Mouse (Mus musculus): ENCODE data around the gene Grap2. TPM values are rescaled to one million over a fixed set of nuclear protein-coding genes. Genes with fewer than 3 reads are reported as not detected.
"Not testable (repeated sequence)": the region's sequence is repeated elsewhere in the genome, so short reads cannot be mapped to it uniquely, and the experiment has no call there.

Gene Grap2
- polyA plus RNA-seq, 1 experiment: 16.9 TPM

DNA sequence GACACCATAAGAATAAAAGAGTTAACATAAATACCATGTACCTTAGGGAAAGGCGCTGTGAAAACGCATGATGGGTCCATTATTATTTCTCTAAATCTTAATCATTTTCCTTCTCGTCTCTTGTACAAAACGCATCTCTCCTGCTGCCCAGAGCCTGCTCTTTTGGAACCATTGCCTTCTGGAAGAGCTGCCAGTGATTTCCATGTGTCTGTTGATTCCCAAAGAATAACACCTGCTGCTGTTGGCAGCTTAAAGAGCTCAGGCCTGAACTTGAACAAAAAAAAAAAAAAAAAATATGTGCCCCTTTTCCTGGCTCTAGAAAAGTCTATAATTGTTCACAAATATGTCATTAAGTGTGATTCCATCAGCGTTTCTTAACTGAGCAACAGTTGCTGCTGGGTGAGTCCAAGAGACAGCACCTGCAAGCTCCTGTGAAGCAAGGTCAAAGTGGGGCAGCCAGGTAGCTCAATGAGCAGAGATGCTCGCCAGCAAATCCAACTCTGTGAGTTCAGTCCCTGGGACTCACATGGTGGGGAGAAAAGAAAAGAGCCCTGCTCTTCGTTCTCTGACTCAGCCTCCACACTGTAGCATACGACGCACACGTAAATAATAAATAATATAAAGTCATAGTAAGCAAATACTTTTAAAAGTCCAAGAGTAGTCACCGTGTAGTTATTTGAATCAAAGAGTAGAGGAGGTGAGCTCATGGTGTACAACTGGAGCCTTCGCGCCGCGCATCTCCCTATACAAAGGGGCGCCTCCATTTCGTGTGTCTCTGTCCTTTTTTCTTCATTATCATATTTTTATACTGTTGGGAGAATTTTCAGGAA is 2.0 kb downstream of the Grap2 start:
- TF ChIP-seq TAL1 (IDR thresholded peaks at IDR 0.05; ENCODE audit: low read length) (no peak), GATA1 (IDR thresholded peaks at IDR 0.05; ENCODE audit: low read length) (no peak)
- H3K27me3 ChIP-seq (ENCODE audit: control insufficient read depth): peaks cover 78% of the 10 kb centered on the region
- H3K4me3 ChIP-seq (replicated peaks): no peak overlapping the region
- no peaks in the 10 kb centered on the region for H3K36me3 ChIP-seq (ENCODE audit: control insufficient read depth)
- no peaks in the 10 kb centered on the region for H3K9me3 ChIP-seq (ENCODE audit: control insufficient read depth, low read length)
- H3K4me1 ChIP-seq (ENCODE audit: control insufficient read depth): peaks cover 2% of the 10 kb centered on the region; the same call in 1 of the 2 replicates

DNA sequence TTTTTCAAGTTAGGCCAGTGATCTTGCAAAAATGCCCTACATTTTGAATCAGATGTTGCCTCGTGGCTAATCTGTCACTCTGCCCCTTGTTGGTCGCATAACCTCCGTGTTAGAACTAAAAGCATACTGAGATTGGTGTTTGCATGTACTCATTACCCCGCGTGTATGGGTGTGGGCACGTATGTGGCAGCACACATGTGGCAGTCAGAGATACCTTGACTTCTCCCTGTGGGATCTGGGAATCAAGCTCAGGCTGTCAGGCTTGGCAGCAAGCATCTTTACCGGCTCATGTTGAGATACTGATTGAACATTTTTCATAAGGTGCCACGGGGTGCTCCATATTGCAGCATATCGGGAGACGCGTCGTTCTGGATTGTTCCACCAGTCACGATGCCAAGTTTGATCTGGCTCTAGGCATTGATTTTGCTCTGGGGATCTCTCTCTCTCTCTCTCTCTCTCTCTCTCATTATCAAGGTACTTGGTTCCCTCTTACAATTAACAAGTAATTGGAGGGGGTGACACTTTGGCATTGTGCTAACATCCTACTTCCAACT is 3.5 kb downstream of the Grap2 start:
- no peaks in the 10 kb centered on the region for H3K36me3 ChIP-seq (ENCODE audit: control insufficient read depth)
- H3K4me3 ChIP-seq (replicated peaks): no peak overlapping the region
- H3K9me3 ChIP-seq (ENCODE audit: control insufficient read depth, low read length): no peaks in the 10 kb centered on the region
- H3K27me3 ChIP-seq (ENCODE audit: control insufficient read depth): peaks cover 68% of the 10 kb centered on the region
- TF ChIP-seq TAL1 (IDR thresholded peaks at IDR 0.05; ENCODE audit: low read length) (no peak), GATA1 (IDR thresholded peaks at IDR 0.05; ENCODE audit: low read length) (no peak)
- H3K4me1 ChIP-seq (ENCODE audit: control insufficient read depth): peaks cover 2% of the 10 kb centered on the region; the same call in 1 of the 2 replicates

GRCm38 (mm10) chr15:80576415-80576994 is 4.1 kb downstream of the Grap2 start:
- no peaks in the 10 kb centered on the region for H3K36me3 ChIP-seq (ENCODE audit: control insufficient read depth)
- H3K4me3 ChIP-seq (replicated peaks): no peak overlapping the region
- H3K4me1 ChIP-seq (ENCODE audit: control insufficient read depth): peaks cover 2% of the 10 kb centered on the region; the same call in 1 of the 2 replicates
- H3K27me3 ChIP-seq (ENCODE audit: control insufficient read depth): peaks cover 66% of the 10 kb centered on the region
- H3K9me3 ChIP-seq (ENCODE audit: control insufficient read depth, low read length): no peaks in the 10 kb centered on the region
- no peak for TF ChIP-seq GATA1 (IDR thresholded peaks at IDR 0.05; ENCODE audit: low read length)
- TF ChIP-seq TAL1 (IDR thresholded peaks at IDR 0.05; ENCODE audit: low read length): no peak

DNA sequence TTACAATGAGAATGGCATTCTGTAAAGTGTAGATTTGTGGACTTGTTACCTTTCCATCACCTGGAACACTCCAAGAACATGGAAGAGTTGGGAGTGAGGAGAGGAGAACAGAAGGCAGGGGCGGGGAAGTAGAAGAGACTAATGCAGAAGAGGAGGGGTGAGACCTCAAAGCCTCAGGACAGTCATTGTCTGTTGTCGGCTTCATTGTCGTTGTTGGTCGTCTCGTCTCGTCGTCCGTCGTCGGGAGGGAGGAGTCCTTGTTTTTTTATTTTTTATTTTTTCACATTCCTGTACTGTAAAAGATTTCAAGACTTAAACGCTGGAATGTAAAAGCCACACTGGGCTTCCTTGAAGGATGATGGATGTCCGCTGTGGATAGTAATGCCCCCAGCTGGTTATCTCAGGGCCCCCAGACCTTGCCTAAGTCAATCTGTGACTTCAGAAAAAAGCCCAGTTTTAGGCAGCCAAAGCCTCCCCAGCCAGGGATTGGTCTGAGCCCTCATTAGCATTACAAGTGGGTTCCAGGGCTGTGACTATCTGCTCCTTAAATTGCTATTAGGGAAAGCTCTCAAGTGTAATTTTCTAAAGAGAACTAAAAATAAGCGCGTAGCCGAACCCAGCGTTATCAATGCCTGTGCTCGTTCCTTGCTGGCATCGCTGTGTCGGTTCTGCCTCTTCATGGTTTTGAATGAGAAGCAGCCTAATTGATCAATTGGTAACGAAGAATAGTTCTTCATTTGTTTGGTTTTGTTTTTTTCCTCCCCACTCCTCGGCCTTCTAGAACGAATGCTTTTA is 5.0 kb downstream of the Grap2 start:
- Histone ChIP-seq H3K9me3 (ENCODE audit: control insufficient read depth, low read length) (no peaks in the 10 kb centered on the region), H3K36me3 (ENCODE audit: control insufficient read depth) (no peaks in the 10 kb centered on the region), H3K4me3 (replicated peaks) (no peak overlapping the region), H3K4me1 (ENCODE audit: control insufficient read depth) (peaks cover under 1% of the 10 kb centered on the region; the same call in 1 of the 2 replicates), H3K27me3 (ENCODE audit: control insufficient read depth) (peaks cover 62% of the 10 kb centered on the region)
- TF ChIP-seq TAL1 (IDR thresholded peaks at IDR 0.05; ENCODE audit: low read length) (no peak), GATA1 (IDR thresholded peaks at IDR 0.05; ENCODE audit: low read length) (no peak)

GRCm38 (mm10) chr15:80579121-80579520 is 6.7 kb downstream of the Grap2 start:
- TF ChIP-seq GATA1 (IDR thresholded peaks at IDR 0.05; ENCODE audit: low read length) (no peak), TAL1 (IDR thresholded peaks at IDR 0.05; ENCODE audit: low read length) (no peak)
- H3K36me3 ChIP-seq (ENCODE audit: control insufficient read depth): no peaks in the 10 kb centered on the region
- H3K4me1 ChIP-seq (ENCODE audit: control insufficient read depth): peaks cover 9% of the 10 kb centered on the region
- H3K4me3 ChIP-seq (replicated peaks): no peak overlapping the region
- H3K9me3 ChIP-seq (ENCODE audit: control insufficient read depth, low read length): no peaks in the 10 kb centered on the region
- H3K27me3 ChIP-seq (ENCODE audit: control insufficient read depth): peaks cover 51% of the 10 kb centered on the region

- H3K4me3 ChIP-seq (replicated peaks); H3K36me3 ChIP-seq (ENCODE audit: control insufficient read depth); H3K9me3 ChIP-seq (ENCODE audit: control insufficient read depth, low read length); H3K4me1 ChIP-seq (ENCODE audit: control insufficient read depth): not testable (repeated sequence)
- peaks cover 46% of the 10 kb centered on the region for H3K27me3 ChIP-seq (ENCODE audit: control insufficient read depth)
Measured at GRCm38 (mm10) chr15:80580585-80580984, 8.2 kb downstream of the Grap2 start.

DNA sequence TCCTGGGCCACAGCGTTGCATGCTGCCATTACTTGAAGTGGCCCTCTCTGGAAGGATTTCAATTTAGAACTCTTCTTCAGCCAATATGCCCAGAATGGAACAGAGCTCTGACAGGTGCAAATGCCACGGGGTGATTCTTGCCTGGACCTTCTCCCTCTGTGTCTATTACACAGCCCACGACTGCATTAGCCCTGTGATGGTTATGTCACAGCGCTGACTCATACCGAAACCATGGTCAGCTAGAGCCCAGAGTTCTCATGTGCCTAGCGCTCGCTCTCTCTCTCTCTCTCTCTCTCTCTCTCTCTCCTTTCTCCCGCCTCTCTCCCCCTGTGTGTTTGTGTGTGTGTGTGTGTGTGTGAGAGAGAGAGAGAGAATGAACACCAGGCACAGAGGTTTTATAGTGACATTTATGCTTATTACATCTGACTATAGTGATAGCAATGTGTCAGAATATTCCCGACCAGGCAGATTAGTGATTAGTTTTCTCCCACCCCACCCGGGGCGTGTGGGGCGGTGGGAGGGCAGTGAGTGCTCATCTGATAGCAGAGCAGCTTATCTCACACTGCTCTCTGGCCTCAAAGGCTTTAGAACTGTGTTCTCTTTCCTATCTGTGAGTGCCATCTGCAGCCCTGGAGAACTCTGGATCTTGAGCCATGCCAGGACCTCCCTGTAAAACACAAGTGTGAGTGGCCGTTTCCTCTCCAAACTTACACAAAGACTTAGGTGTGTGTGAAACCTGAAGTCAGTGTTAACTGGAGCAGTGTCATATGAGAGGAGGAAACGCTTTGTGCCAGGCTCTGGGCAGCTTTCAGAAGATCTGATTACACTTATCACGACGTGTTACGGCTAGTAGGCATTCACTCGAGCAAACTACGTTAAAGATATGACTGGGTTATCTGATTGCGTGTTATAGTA is 10.4 kb downstream of the Grap2 start:
- peaks cover 30% of the 10 kb centered on the region for H3K27me3 ChIP-seq (ENCODE audit: control insufficient read depth)
- TF ChIP-seq TAL1 (IDR thresholded peaks at IDR 0.05; ENCODE audit: low read length) (no peak), GATA1 (IDR thresholded peaks at IDR 0.05; ENCODE audit: low read length) (peak; percentile 41)
- no peak overlapping the region for H3K4me3 ChIP-seq (replicated peaks)
- peaks cover 9% of the 10 kb centered on the region for H3K4me1 ChIP-seq (ENCODE audit: control insufficient read depth)
- H3K9me3 ChIP-seq (ENCODE audit: control insufficient read depth, low read length): no peaks in the 10 kb centered on the region
- H3K36me3 ChIP-seq (ENCODE audit: control insufficient read depth): no peaks in the 10 kb centered on the region

GRCm38 (mm10) chr15:80586296-80586695 is 13.9 kb downstream of the Grap2 start:
- Histone ChIP-seq H3K4me1 (ENCODE audit: control insufficient read depth) (peaks cover 9% of the 10 kb centered on the region), H3K9me3 (ENCODE audit: control insufficient read depth, low read length) (no peaks in the 10 kb centered on the region), H3K27me3 (ENCODE audit: control insufficient read depth) (peaks cover 28% of the 10 kb centered on the region), H3K4me3 (replicated peaks) (no peak overlapping the region), H3K36me3 (ENCODE audit: control insufficient read depth) (no peaks in the 10 kb centered on the region)
- TF ChIP-seq TAL1 (IDR thresholded peaks at IDR 0.05; ENCODE audit: low read length) (no peak), GATA1 (IDR thresholded peaks at IDR 0.05; ENCODE audit: low read length) (no peak)
